Mouse (Mus musculus) T-cell, adult 66 days (primary cell): ENCODE measurements around the gene Samd4b. TPM values are rescaled to one million over a fixed set of nuclear protein-coding genes. Genes with fewer than 3 reads are reported as not detected.

Source experiments
- total RNA-seq, 2 experiments: library from RNA; stranded (reverse); gene quantifications; 3 replicates in 1 of 2; 4 replicates in 1 of 2; pipeline ENCODE4 v1.2.4; 2023

Samd4b gene
- 10 to 100 TPM; 43.9 to 46.4 TPM for total RNA-seq

DNA sequence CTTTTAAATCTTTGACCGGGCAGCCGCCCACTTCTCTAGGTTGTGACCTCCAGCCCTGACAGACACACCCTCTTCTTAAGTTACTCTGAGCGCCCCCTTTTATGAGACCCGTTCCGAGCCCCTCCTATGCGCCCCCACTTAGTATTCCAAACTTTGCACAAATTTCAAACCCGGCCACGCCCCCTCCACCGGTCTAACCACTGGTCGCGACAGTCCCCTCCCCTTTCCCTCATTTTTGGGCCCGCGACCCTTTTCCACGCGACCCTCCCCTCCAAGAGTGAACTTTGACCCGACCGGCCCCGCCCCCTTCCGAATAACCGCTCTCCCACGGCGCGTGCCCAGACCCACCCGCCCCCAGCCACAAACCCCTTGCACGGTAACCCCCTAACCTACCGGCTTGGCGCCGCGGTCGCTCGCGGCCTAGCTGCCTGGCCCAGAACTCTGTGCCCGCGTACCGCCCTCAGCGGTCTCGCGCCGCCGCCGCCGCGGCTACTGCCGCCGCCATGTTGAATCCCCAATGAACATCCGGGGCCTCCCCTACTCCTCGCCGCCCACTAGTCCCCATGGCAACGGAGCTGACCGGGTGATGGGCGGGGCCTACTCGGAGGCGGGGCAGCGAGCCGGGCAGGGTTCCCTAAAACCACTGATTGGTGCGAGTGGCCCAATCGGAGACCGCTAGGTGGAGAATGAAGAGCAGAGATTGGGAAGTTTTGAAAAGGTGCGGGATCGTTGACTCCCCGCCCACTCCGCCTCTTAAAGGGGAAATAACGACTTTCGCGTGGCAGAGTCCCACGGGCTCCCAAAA lies at the start of gene Samd4b, which contains the start of gene Pak4:
Samd4b (minus strand) TSS at position 503 of the 805 bp plus-strand sequence.
Pak4 (minus strand) TSS at position 544 of the 805 bp plus-strand sequence.

DNA sequence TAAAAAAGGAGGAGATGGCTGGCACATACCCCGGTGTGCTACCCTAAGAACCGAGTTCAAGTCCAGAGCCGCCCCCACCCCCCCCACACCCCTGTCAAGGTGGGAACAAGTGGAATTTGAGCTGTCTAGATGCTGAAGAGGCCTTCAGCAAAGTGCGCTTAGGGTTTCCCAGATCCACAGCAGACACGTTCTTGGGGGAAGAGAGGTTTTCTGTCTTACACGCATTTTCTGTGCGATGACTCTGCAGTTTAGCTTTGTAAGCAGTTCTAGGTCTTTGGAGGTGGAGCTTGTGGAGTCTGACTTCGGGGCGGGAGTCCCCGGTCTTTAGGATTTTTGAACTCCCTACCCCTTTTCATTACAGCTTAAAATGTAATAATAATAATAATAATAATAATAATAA lies 33.1 kb upstream of the Samd4b start, which contains the start of gene Acp7:
Acp7 (minus strand) TSS at position 260 of the 400 bp plus-strand sequence.

DNA sequence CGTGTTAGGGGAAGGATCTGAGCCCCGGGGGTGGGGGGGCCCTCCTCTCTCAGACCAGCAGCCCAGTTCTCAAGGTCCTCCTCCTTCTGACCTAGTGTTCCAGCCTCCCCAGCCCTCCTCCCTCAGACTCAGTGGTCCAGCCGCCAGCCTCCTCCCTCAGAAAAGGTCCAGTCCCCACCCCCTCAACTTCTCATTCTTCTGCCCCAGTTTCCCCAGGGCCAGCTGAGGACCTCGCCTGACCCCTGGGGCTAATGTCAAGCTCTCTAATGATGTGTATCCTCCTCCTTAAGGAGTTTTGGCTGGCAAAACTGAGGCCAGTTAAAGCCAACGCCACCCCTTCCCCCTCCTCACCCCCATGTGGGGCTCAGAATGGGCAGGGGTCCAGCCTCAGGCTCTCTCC lies 50.8 kb downstream of the Samd4b start, which contains the start of gene Nccrp1:
Nccrp1 (minus strand) TSS at position 101 of the 400 bp plus-strand sequence.

DNA sequence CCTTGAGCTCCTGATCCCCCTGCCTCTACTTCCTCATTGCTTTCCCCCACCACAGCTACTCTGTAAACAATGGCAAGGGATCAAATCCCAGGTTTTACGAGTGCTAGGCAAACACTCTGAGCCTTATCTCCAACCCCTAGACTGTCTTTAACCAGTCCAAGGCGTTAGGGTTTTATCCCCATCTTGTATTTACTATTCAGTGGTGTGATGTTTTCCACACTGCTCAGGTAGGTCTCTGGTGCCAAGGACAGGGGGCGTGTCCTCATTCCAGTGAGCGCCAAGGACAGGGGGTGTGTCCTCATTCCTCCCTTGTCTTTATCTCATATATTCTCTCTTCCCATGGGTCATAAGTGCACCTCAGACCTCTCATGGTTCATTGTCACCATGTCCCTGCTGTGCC lies 57.4 kb downstream of the Samd4b start, which contains the start of gene Sycn:
Sycn (plus strand) TSS at position 360 of the 400 bp plus-strand sequence.

DNA sequence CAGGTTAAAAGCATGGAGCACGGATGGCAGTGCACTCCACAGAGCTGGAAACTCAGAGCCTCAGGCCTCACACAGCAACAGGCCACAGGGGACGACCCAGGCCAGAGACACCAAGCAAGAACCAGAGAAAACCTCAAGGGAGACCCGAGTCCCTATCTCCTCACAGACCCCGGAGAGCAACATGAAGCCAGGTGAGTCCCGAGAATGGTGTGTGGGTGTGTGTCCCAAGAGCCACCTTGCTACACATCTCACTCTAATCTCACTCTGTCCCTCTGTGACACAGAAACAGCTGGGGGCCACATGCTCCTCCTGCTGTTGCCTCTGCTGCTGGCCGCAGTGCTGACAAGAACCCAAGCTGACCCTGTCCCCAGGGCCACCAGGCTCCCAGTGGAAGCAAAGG lies 75.4 kb downstream of the Samd4b start, which contains the start of gene Ifnl3:
Ifnl3 (plus strand) TSS at position 301 of the 400 bp plus-strand sequence.

DNA sequence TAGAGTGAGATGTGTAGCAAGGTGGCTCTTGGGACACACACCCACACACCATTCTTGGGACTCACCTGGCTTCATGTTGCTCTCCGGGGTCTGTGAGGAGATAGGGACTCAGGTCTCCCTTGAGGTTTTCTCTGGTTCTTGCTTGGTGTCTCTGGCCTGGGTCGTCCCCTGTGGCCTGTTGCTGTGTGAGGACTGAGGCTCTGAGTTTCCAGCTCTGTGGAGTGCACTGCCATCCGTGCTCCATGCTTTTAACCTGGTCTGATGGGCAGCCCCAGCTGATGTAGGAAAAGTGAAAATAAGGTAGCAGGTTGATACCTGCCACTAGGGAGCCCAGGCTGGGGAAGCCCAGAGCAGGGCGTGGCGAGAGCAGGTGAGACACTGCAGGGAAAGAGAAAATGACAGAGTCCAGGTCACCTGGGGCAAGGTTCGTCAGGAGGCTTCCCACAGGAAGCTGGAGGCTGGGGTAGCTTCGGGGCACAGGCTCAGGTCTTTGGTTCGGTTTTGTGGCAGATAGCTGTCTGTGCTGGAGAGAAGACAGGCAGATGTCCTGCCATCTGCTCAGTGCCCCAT lies 87.5 kb downstream of the Samd4b start, which contains the start of gene Ifnl2:
Ifnl2 (minus strand) TSS at position 51 of the 570 bp plus-strand sequence.

DNA sequence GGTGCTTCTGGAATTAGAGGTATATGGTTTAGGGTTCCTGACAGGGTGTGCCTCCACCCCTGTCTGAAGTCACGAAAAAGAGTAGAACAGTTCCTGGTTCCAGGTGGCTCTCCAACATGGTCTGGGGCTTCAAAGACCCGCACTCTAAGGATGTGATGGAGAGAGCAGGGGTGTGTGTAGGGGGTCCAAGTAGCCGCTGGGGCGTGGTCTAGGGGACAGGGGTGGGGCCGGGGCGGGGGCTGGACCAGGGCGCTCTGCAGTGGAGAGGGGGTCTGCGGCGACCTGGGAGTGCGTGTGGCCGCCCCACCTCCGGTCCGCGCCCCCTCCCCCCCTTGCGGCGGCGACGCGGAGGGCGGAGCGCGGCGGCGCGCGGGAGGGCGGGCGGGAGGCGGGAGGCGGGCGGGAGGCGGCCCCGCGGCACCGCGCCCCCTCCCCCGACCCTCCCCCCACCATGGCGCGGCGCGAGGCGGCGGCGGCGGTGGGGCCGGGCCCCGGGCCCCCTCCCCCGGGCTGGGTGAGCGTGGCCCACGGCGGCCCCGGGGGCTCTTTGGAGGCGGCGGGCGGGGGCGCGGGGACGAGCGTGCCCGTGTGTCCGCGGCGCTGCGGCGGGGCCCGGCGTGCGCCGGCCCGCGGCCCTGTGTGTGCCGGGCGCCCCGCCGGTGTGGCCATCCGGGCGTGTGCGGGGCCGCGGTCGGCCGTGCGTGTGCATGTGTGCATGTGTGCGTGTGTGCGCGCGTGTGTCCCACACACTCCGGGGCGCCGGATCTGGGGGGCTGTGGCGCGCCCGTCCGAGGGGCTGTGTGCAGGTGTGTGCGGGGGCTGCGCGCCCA lies 146.2 kb downstream of the Samd4b start, which contains the start of gene Lrfn1:
Lrfn1 (plus strand) TSS at position 450 of the 830 bp plus-strand sequence.

DNA sequence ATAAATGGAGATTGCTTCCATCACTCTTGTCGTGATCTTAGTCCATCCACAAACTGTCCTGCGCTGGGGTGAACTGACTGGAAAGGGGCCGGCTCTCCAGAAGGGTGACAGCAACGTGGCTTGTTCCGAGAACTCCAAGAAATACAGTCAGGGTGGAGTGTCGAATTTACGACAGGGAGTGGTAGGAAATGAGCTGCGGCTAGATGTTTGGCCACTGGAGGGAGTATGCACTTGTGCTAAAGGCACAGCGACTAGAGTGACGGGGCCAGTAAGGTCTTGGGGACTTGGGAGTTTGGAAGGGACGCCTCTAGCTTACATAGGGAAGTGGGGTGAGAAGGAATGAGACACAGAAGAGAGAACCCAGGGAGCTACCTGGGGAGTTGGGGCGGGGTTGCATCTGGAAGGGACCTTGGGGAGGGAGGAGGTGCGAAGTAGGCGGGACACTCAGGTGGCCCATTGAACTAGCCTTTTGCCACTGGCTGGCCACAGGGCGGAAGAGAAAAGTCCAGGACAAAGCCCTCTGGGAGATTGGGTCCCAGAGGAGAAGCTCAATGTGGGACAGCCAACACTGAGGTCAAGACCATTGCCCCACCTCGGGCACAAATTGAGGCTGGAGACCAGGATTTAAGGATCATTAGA lies 160.9 kb downstream of the Samd4b start, which contains the start of gene Gmfg:
Gmfg (plus strand) TSS at position 516 of the 639 bp plus-strand sequence.

DNA sequence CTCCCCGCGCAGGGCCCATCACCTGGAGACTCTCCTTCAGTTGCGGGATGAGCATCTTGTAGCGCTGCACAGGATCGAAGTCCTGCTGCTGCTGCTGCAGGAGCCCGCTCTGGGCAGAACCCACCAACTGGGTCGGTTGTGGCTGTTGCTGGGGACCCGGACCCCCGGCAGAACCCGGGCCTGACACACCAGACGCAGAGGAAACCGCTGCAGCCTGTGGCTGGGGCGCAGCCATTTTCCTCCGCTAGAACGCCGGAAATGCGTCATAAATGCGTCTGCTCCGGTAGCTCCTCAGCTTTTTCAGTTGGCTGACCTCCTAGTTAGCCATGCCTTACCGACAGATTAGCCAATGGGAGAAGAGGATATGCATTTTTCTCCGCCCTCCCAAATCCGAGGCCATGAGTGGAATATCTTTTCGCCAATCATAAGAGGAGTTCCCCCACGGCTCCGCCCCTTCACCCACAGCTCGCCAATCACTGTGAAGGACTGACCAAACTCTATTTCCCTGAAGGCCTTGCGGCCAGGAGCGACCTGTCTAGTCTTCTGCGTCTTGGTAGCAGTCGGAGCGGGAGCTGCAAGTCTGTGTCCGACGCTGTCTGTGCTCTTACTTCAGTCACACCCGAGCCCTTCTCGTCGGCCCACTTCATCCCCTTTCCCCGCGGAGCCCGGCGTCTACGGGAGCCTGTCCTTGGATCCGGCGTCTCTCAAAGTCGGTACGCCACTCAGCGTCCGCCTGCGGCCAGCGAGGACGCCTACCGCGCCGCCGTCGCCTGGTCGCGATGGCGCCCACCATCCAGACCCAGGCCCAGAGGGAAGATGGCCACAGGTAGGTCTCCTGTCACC lies 205.3 kb downstream of the Samd4b start, which contains the start of the genes Med29 and Paf1:
Med29 (minus strand) TSS at position 280 of the 843 bp plus-strand sequence.
Paf1 (plus strand) TSS at position 523 of the 843 bp plus-strand sequence.

DNA sequence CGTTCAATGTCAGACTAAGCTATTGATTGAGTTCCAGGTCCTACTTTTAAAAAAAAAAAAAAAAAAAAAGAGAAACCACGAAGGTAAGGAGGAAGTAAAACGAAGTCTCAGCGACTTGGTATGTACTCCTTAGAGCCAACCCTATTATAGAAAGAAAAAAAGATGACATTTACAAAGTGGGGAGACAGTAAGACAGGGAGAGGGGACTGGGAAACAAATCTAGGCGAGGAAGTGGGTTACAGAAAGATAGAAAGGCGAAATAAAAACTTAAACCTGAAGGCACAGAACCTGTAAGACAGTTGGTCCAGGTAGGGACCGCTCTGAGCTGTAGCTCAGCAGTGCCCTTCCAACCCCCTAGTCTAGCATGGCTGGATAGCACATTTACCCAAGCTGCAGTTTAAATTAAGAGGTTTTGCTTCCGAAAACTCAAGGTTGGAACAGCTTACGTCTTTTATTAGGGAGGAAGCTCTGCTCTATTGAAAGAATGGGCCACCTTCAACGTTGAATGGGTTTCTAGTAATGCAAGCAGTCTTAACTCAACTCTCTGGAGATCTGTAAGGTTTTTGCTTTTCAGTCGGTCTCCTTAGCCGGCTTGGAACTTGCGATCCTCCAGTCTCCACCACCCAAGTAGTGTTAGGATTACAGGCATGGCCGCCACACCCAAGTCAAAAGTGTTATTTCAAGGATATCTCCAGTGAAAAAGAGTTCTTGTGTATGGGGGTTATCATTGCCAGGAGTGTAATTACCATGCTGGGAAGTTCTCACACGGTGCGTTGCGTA lies 217.5 kb downstream of the Samd4b start, which contains the start of gene Zfp36:
Zfp36 (minus strand) TSS at position 17 of the 780 bp plus-strand sequence.

DNA sequence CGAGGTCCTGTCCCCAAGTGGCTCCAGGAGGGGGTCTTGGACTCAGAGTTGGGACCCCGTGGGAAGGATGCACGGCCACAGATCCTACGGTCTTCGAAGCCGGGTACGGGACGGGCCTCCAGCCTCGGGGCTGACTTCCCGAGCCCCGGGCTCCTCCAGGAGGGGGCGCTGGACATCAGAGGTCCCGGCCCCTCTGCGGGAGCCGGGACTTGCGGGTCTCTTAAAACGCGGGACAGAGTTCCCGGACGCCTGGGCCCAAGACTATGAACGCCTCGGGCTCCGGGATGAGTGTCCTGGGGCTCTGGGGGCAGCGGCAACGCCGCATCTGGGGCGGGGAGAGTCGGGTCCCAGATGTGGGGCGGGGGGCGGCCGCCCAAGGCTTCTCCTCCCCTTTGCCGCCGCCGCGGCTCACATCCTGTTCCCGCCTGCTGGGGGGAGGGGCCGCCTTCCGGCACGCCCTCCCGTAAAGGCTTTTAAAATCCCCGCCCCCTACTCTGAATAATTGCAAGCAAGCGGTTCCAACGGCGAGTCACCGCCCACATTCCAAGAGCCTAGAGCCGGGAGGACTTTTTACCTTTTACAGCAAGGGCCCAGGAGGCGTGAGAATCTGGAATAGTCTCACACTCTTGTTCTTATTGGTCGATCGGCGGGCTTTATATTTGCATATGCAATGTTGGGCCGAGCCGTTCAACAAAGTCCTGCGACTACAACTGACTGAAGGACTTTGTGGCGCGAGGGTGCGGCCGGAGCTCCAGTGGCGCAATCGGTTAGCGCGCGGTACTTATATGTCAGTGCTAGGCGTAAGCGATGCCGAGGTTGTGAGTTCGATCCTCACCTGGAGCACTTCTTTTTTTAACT lies 225.5 kb downstream of the Samd4b start, which contains the start of gene Plekhg2:
Plekhg2 (minus strand) TSS at position 349 of the 858 bp plus-strand sequence.

DNA sequence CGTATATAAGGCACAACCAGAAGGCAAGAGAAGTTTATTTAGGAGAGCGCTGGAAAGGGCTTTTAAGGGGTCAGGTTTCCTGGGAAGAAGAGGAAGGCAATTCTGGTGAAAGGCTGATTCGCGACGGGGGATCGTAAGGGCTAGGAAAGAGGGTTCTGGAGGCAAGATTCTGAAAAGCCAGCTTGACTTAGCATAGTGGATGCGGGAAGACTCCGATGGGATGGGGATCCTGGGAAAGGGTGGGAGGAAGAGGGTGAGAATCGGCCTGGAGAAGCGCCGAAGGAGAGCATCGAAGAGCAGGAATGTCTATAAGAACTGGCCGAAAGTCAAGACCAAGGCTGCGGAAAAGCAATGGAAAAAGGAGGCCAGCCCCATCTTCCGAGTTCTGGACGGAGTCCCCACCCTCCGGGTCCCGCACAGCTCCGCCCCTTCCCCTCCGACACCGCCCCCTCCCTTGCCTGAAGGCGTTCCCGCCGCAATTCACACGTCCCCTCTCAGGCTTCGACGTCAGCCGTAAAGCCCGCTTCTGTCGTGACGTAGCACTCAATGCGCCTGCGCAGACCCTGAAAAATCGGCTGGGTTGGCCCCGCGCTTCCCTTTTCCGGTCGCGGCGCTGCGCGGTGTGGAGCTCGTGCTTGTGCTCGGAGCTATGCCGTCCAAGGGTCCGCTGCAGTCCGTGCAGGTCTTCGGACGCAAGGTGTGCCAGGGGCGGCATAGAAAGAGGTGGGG lies 247.6 kb downstream of the Samd4b start, which contains the start of gene Rps16:
Rps16 (plus strand) TSS at position 498 of the 729 bp plus-strand sequence.

Other genes with a start within 250 kb of the Samd4b start
- gene Rps16, start 247.5 kb downstream of the Samd4b start, total RNA-seq: 1,000 to 10,000 TPM; 5,462 to 5,531 TPM
- 100 to 1,000 TPM; 182 to 187 TPM for gene Plekhg2, start 225.5 kb downstream of the Samd4b start, total RNA-seq
- gene Zfp36, start 217.9 kb downstream of the Samd4b start, total RNA-seq: 100 to 1,000 TPM; 193 to 206 TPM
- gene Med29, start 205.4 kb downstream of the Samd4b start, total RNA-seq: 10 to 100 TPM; 16.1 to 20.7 TPM
- gene Paf1, start 205.2 kb downstream of the Samd4b start, total RNA-seq: 100 to 1,000 TPM; 144 to 185 TPM
- gene Gmfg, start 160.7 kb downstream of the Samd4b start, total RNA-seq: 100 to 1,000 TPM; 282 to 300 TPM
- gene Lrfn1, start 146.2 kb downstream of the Samd4b start, total RNA-seq: 1 to 10 TPM; 4.3 to 5.1 TPM
- gene Ifnl2, start 87.7 kb downstream of the Samd4b start, total RNA-seq: not detected
- gene Ifnl3, start 75.3 kb downstream of the Samd4b start, total RNA-seq: not detected
- gene Sycn, start 57.3 kb downstream of the Samd4b start, total RNA-seq: not detected
- gene Nccrp1, start 50.9 kb downstream of the Samd4b start, total RNA-seq: not detected
- gene Pak4, start within 50 bp of the Samd4b start, total RNA-seq: 10 to 100 TPM in 1 of 2 experiments, 1 to 10 TPM in 1; 8.4 to 10.2 TPM
- not detected for gene Acp7, start 33.2 kb upstream of the Samd4b start, total RNA-seq
- 1 to 10 TPM; 2.2 to 6.5 TPM for gene Fbxo27, start 94.7 kb upstream of the Samd4b start, total RNA-seq
- gene Fbxo17, start 118.7 kb upstream of the Samd4b start, total RNA-seq: 10 to 100 TPM; 28.1 to 30.8 TPM
- gene Mrps12, start 143.7 kb upstream of the Samd4b start, total RNA-seq: 10 to 100 TPM; 19.9 to 31.8 TPM
- gene Sars2, start 143.8 kb upstream of the Samd4b start, total RNA-seq: 10 to 100 TPM; 16.8 to 22.5 TPM
- gene Ccer2, start 158.0 kb upstream of the Samd4b start, total RNA-seq: under 1 TPM in 1 of 2 experiments, not detected in 1; 0.56 TPM
- gene Sirt2, start 168.6 kb upstream of the Samd4b start, total RNA-seq: 10 to 100 TPM; 60.4 to 69.7 TPM
- gene Nfkbib, start 169.4 kb upstream of the Samd4b start, total RNA-seq: 10 to 100 TPM; 64.6 to 71.2 TPM
- gene Rinl, start 190.8 kb upstream of the Samd4b start, total RNA-seq: 100 to 1,000 TPM; 166 to 180 TPM
- gene Hnrnpl, start 210.4 kb upstream of the Samd4b start, total RNA-seq: 100 to 1,000 TPM; 583 to 612 TPM
- gene Ech1, start 227.1 kb upstream of the Samd4b start, total RNA-seq: 10 to 100 TPM; 62.2 to 67.9 TPM
- 10 to 100 TPM; 14.9 to 16.6 TPM for gene Lgals4, start 235.7 kb upstream of the Samd4b start, total RNA-seq